Mouse (Mus musculus) forebrain, embryonic 12.5 days (tissue): Measurements from ENCODE around the gene Ugt1a8. TPM values are rescaled to one million over a fixed set of nuclear protein-coding genes. Genes with fewer than 3 reads are reported as not detected.
"Not testable (repeated sequence)": the region's sequence is repeated elsewhere in the genome, so short reads cannot be mapped to it uniquely, and the experiment has no call there.

ENCODE experiments used
- ATAC-seq: fragments of 200-750 bp; cut with Nextera tagmentation; 2 replicates; pipeline ENCODE4 v1.8.0; 2017; ENCODE audit warnings: moderate TSS enrichment; ENCODE audit not compliant: low FRiP score
- H3K27ac ChIP-seq: fragments of 300-500 bp; sonication (generic); 2 replicates; pipeline ENCODE4 v1.5.1; 2016; ENCODE audit warnings: mild to moderate bottlenecking
- H3K27me3 ChIP-seq: fragments of 300-500 bp; sonication (generic); 2 replicates; pipeline ENCODE4 v1.6.1; 2016; ENCODE audit warnings: mild to moderate bottlenecking
- H3K36me3 ChIP-seq: fragments of 300-500 bp; sonication (generic); replicated peaks from 2 replicates; pipeline ENCODE4 v1.6.1; 2016; ENCODE audit warnings: mild to moderate bottlenecking
- H3K4me1 ChIP-seq: fragments of 300-500 bp; sonication (generic); 2 replicates; pipeline ENCODE4 v1.6.1; 2016
- H3K4me2 ChIP-seq: fragments of 300-500 bp; sonication (generic); 2 replicates; pipeline ENCODE4 v1.6.1; 2016; ENCODE audit warnings: mild to moderate bottlenecking, moderate library complexity
- H3K4me3 ChIP-seq: fragments of 300-500 bp; sonication (generic); replicated peaks from 2 replicates; pipeline ENCODE4 v1.5.1; 2016; ENCODE audit warnings: mild to moderate bottlenecking
- H3K9ac ChIP-seq: fragments of 300-500 bp; sonication (generic); 2 replicates; pipeline ENCODE4 v1.6.1; 2016; ENCODE audit warnings: mild to moderate bottlenecking
- H3K9me3 ChIP-seq: fragments of 300-500 bp; sonication (generic); 2 replicates; pipeline ENCODE4 v1.6.1; 2016
- WGBS: fragments of 180-500 bp; shearing (Covaris S2); methylation state at CpG from one replicate; pipeline ENCODE4 v1.1.7; 2016; 5-methylcytosine and 5-hydroxymethylcytosine counted together
- polyA plus RNA-seq: library from polyadenylated mRNA; unstranded; fragments of >200 nt; fragmentation: Nextera tagmentation; extraction: Ambion mirVana; gene quantifications from 2 replicates; pipeline ENCODE4 v1.2.1, GENCODE M21; 2016

Ugt1a8 gene
- polyA plus RNA-seq, 1 experiment from 2014 or later, result not detected

GRCm38 (mm10) chr1:88094270-88094676, 6.7 kb downstream of the Ugt1a8 start:
- ATAC-seq, H3K36me3 ChIP-seq: not testable (repeated sequence)
- WGBS, result 88% methylated on average over 3 of the region's 3 CpGs

GRCm38 (mm10) chr1:88094941-88095492, 7.4 kb downstream of the Ugt1a8 start, which contains the start of gene Ugt1a7c:
TSS of gene Ugt1a7c (plus strand) at chr1:88095062.
- Histone ChIP-seq H3K9ac (no peak within 1 kb of the TSS), H3K27ac (no peak within 1 kb of the TSS), H3K9me3 (no peaks in the 10 kb centered on the region), H3K27me3 (no peaks in the 10 kb centered on the region), H3K36me3 (no peaks in the 10 kb centered on the region), H3K4me2 (no peak within 1 kb of the TSS), H3K4me3 (no peak within 1 kb of the TSS), H3K4me1 (no peaks in the 10 kb centered on the region)
- WGBS, result 68% methylated on average over 10 of the region's 10 CpGs
- no peak for ATAC-seq

More at GRCm38 (mm10) chr1:88094270-88094676, 6.7 kb downstream of the Ugt1a8 start:
- not testable (repeated sequence) for H3K9me3 ChIP-seq, H3K4me3 ChIP-seq, H3K27ac ChIP-seq, H3K4me1 ChIP-seq, H3K4me2 ChIP-seq, H3K9ac ChIP-seq, H3K27me3 ChIP-seq

- H3K27me3 ChIP-seq, H3K27ac ChIP-seq, H3K4me3 ChIP-seq, H3K4me1 ChIP-seq, H3K36me3 ChIP-seq, H3K4me2 ChIP-seq, H3K9me3 ChIP-seq, ATAC-seq, H3K9ac ChIP-seq: not testable (repeated sequence)
- 92% methylated on average over 3 of the region's 3 CpGs for WGBS
Measured at GRCm38 (mm10) chr1:88098546-88098945, 10.9 kb downstream of the Ugt1a8 start.

GRCm38 (mm10) chr1:88099691-88100090, 12.1 kb downstream of the Ugt1a8 start:
- not testable (repeated sequence) for H3K4me3 ChIP-seq, H3K4me1 ChIP-seq, H3K4me2 ChIP-seq, H3K27ac ChIP-seq, ATAC-seq, H3K36me3 ChIP-seq, H3K9ac ChIP-seq, H3K9me3 ChIP-seq, H3K27me3 ChIP-seq
- WGBS, result 89% methylated on average over 2 of the region's 2 CpGs

GRCm38 (mm10) chr1:88103019-88103418, 15.4 kb downstream of the Ugt1a8 start, which contains the start of gene Ugt1a6b:
TSS of gene Ugt1a6b (plus strand) at chr1:88103252.
- not testable (repeated sequence) for H3K4me3 ChIP-seq, H3K27ac ChIP-seq, H3K4me2 ChIP-seq, H3K9me3 ChIP-seq, ATAC-seq, H3K9ac ChIP-seq, H3K36me3 ChIP-seq, H3K4me1 ChIP-seq, H3K27me3 ChIP-seq
- 70% methylated on average over 3 of the region's 3 CpGs for WGBS

GRCm38 (mm10) chr1:88103697-88104468, 16.3 kb downstream of the Ugt1a8 start:
- H3K4me1 ChIP-seq, H3K4me3 ChIP-seq, H3K36me3 ChIP-seq, H3K9ac ChIP-seq, H3K27me3 ChIP-seq, ATAC-seq, H3K4me2 ChIP-seq, H3K9me3 ChIP-seq, H3K27ac ChIP-seq: not testable (repeated sequence)
- 82% methylated on average over 5 of the region's 5 CpGs for WGBS

- H3K27ac ChIP-seq, result no peak overlapping the region
- no peaks in the 10 kb centered on the region for H3K4me1 ChIP-seq
- ATAC-seq, result no peak
- no peak overlapping the region for H3K4me3 ChIP-seq
- H3K4me2 ChIP-seq, result no peak overlapping the region
- no peaks in the 10 kb centered on the region for H3K36me3 ChIP-seq
- H3K27me3 ChIP-seq, result no peaks in the 10 kb centered on the region
- no peaks in the 10 kb centered on the region for H3K9me3 ChIP-seq
- no peak overlapping the region for H3K9ac ChIP-seq
- 80% methylated on average over 1 of the region's 1 CpGs for WGBS
Measured at GRCm38 (mm10) chr1:88104667-88105430, 17.2 kb downstream of the Ugt1a8 start.

- no peaks in the 10 kb centered on the region for H3K9me3 ChIP-seq
- H3K27ac ChIP-seq, result no peak overlapping the region
- no peaks in the 10 kb centered on the region for H3K4me1 ChIP-seq
- 71% methylated on average over 2 of the region's 2 CpGs for WGBS
- H3K9ac ChIP-seq, result no peak overlapping the region
- no peaks in the 10 kb centered on the region for H3K27me3 ChIP-seq
- no peak overlapping the region for H3K4me3 ChIP-seq
- H3K36me3 ChIP-seq, result no peaks in the 10 kb centered on the region
- ATAC-seq, result no peak
- no peak overlapping the region for H3K4me2 ChIP-seq
Measured at GRCm38 (mm10) chr1:88105656-88106055, 18.0 kb downstream of the Ugt1a8 start.

- not testable (repeated sequence) for H3K36me3 ChIP-seq, H3K4me1 ChIP-seq, H3K9ac ChIP-seq, H3K9me3 ChIP-seq, H3K4me2 ChIP-seq, H3K4me3 ChIP-seq, H3K27me3 ChIP-seq, H3K27ac ChIP-seq, ATAC-seq
- 85% methylated on average over 2 of the region's 2 CpGs for WGBS
Measured at GRCm38 (mm10) chr1:88109027-88109557, 21.5 kb downstream of the Ugt1a8 start.

- H3K4me3 ChIP-seq, H3K4me2 ChIP-seq, H3K9ac ChIP-seq, ATAC-seq, H3K36me3 ChIP-seq, H3K27ac ChIP-seq, H3K4me1 ChIP-seq, H3K9me3 ChIP-seq, H3K27me3 ChIP-seq: not testable (repeated sequence)
- 82% methylated on average over 2 of the region's 2 CpGs for WGBS
Measured at GRCm38 (mm10) chr1:88109604-88110003, 22.0 kb downstream of the Ugt1a8 start.

- not testable (repeated sequence) for H3K36me3 ChIP-seq, H3K27ac ChIP-seq, H3K4me3 ChIP-seq, H3K4me1 ChIP-seq, ATAC-seq, H3K27me3 ChIP-seq, H3K4me2 ChIP-seq, H3K9ac ChIP-seq, H3K9me3 ChIP-seq
- 91% methylated on average over 6 of the region's 6 CpGs for WGBS
Measured at GRCm38 (mm10) chr1:88112769-88113168, 25.2 kb downstream of the Ugt1a8 start.

GRCm38 (mm10) chr1:88120550-88120949, 32.9 kb downstream of the Ugt1a8 start:
- ATAC-seq, result not testable (repeated sequence)
- WGBS, result 12% methylated on average over 4 of the region's 4 CpGs

More at GRCm38 (mm10) chr1:88120550-88120949, 32.9 kb downstream of the Ugt1a8 start:
- H3K9ac ChIP-seq, H3K4me2 ChIP-seq, H3K4me3 ChIP-seq, H3K9me3 ChIP-seq, H3K27ac ChIP-seq, H3K27me3 ChIP-seq, H3K4me1 ChIP-seq, H3K36me3 ChIP-seq: not testable (repeated sequence)
